Mouse (Mus musculus): Measurements from ENCODE around the gene Lrrc25. TPM values are rescaled to one million over a fixed set of nuclear protein-coding genes. Genes with fewer than 3 reads are reported as not detected.

Lrrc25 gene
- polyA plus RNA-seq (2012; rRNA removed) = 1.6 TPM in 2 replicates

DNA sequence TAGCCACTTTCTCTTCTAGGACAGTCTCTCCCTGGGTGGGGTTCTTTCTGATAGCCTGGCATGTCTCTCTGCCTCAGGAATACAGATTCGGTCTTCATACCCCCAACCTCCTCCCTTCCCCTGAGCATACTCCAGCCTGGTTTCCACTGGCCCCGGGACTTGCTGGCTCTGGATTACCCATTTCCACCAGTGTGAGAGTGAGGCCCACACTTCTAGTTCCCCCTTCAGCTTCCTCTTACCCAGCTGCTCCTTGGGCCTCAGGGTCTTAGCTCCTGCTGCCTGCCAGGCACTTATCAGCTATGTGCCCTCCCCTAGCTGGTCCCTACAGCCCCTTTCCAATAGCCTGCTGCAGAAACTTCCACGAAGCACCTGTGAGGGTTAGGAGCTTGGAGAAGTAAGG, at the start of gene Lrrc25:
Lrrc25 (plus strand) TSS at position 262 of the 400 bp plus-strand sequence.

GRCm38 (mm10) chr8:70593961-70594609, 21.9 kb upstream of the Lrrc25 start, which contains the start of gene Isyna1:
Isyna1 (plus strand) TSS chr8:70594373.

DNA sequence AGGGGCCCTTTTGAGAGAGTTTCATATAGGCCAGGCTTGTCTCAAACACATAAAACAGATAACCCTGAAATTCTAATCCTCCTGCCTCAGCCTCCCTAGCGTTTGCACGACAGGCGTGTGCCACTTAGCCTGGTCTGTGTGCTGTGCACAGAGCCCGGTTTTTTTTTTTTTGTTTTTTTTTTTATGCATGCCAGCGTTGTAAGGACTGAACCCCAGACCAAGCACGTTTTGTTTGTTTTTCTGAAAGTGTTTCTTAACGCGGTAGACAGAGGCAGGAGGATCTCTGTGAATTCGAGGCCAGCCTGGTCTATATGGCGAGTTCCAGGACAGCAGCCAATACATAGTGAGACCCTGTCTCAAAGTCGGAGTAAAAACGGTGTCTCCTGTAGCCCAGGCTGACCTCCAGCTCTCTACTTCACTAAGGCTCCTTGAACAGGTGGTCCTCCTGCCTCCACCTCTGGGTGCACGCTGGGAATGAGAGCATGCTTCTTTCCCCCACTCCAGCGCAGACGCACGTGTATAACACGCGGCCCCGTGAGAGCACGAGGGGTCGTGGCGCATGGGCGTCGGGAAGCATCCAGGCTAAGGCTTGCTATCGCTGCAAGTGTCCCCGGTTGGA, 7.1 kb upstream of the Lrrc25 start, which contains the start of gene Ssbp4:
Ssbp4 (minus strand) TSS at position 124 of the 619 bp plus-strand sequence.

GRCm38 (mm10) chr8:70632346-70632892, 16.5 kb downstream of the Lrrc25 start, which contains the start of gene Gdf15:
Gdf15 (minus strand) TSS chr8:70632456.

DNA sequence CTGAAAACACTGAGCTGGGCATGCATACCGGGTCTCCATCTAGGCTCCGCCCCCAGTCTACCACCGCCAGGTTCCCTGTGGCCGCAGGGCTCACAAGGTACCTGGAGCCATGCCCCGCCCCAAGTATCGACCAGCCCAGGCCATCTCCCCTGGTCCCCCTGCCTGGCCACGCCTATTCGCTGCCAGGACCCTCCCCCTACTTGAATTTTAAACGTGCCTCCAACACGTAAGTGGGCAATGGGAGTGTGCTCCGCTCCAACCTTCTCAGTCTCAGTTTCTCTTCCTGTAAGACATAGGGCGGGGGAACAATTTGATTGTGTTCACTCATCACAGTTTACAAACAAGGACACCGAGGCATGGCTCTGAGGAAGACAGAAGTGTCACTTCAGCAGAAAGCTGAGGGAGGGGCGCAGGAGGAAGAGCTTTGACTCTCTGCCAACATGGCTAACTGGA, 44.3 kb downstream of the Lrrc25 start, which contains the start of gene Pgpep1:
Pgpep1 (minus strand) TSS at position 116 of the 453 bp plus-strand sequence.

Other genes starting within 250 kb of the Lrrc25 start
- 0.23 and 14.2 TPM in 2 replicates for gene Comp, start 242.6 kb upstream of the Lrrc25 start, polyA plus RNA-seq (2012; rRNA removed)
- 46.5 and 52.0 TPM in 2 replicates for gene Crtc1, start 176.6 kb upstream of the Lrrc25 start, polyA plus RNA-seq (2012; rRNA removed)
- 37.6 and 39.6 TPM in 2 replicates for gene Klhl26, start 139.2 kb upstream of the Lrrc25 start, polyA plus RNA-seq (2012; rRNA removed)
- 47.6 and 47.7 TPM in 2 replicates for gene Tmem59l, start 128.8 kb upstream of the Lrrc25 start, polyA plus RNA-seq (2012; rRNA removed)
- 1.8 and 6.7 TPM in 2 replicates for gene Crlf1, start 123.0 kb upstream of the Lrrc25 start, polyA plus RNA-seq (2012; rRNA removed)
- gene Rex1bd, start 109.4 kb upstream of the Lrrc25 start, polyA plus RNA-seq (2012; rRNA removed) = 177 and 179 TPM in 2 replicates
- gene Uba52, start 105.4 kb upstream of the Lrrc25 start, polyA plus RNA-seq (2012; rRNA removed) = 1,708 and 2,002 TPM in 2 replicates
- gene Fkbp8, start 88.4 kb upstream of the Lrrc25 start, polyA plus RNA-seq (2012; rRNA removed) = 446 and 466 TPM in 2 replicates
- 42.2 and 43.7 TPM in 2 replicates for gene Kxd1, start 88.2 kb upstream of the Lrrc25 start, polyA plus RNA-seq (2012; rRNA removed)
- gene Ell, start 76.7 kb upstream of the Lrrc25 start, polyA plus RNA-seq (2012; rRNA removed) = 29.2 and 29.7 TPM in 2 replicates
- gene Isyna1, start 21.8 kb upstream of the Lrrc25 start, polyA plus RNA-seq (2012; rRNA removed) = 143 and 177 TPM in 2 replicates
- 183 and 213 TPM in 2 replicates for gene Ssbp4, start 7.3 kb upstream of the Lrrc25 start, polyA plus RNA-seq (2012; rRNA removed)
- gene Gdf15, start 16.3 kb downstream of the Lrrc25 start, polyA plus RNA-seq (2012; rRNA removed) = 0.19 and 0.29 TPM in 2 replicates
- 59.2 and 61.0 TPM in 2 replicates for gene Pgpep1, start 44.2 kb downstream of the Lrrc25 start, polyA plus RNA-seq (2012; rRNA removed)
- 183 and 207 TPM in 2 replicates for gene Lsm4, start 57.1 kb downstream of the Lrrc25 start, polyA plus RNA-seq (2012; rRNA removed)
- gene Jund, start 82.8 kb downstream of the Lrrc25 start, polyA plus RNA-seq (2012; rRNA removed) = 210 and 211 TPM in 2 replicates
- 0.08 and 0.10 TPM in 2 replicates for gene Iqcn, start 87.3 kb downstream of the Lrrc25 start, polyA plus RNA-seq (2012; rRNA removed)
- gene Gm3336, start 102.4 kb downstream of the Lrrc25 start, polyA plus RNA-seq (2012; rRNA removed) = not detected in 2 replicates
- gene Pde4c, start 107.6 kb downstream of the Lrrc25 start, polyA plus RNA-seq (2012; rRNA removed) = 0.53 and 0.63 TPM in 2 replicates
- 325 and 328 TPM in 2 replicates for gene Rab3a, start 138.5 kb downstream of the Lrrc25 start, polyA plus RNA-seq (2012; rRNA removed)
- 29.6 and 30.7 TPM in 2 replicates for gene Mpv17l2, start 144.8 kb downstream of the Lrrc25 start, polyA plus RNA-seq (2012; rRNA removed)
- 130 and 142 TPM in 2 replicates for gene Pik3r2, start 160.6 kb downstream of the Lrrc25 start, polyA plus RNA-seq (2012; rRNA removed)
- 34.8 and 40.4 TPM in 2 replicates for gene Mast3, start 188.9 kb downstream of the Lrrc25 start, polyA plus RNA-seq (2012; rRNA removed)
- 0.09 and 0.25 TPM in 2 replicates for gene Il12rb1, start 192.3 kb downstream of the Lrrc25 start, polyA plus RNA-seq (2012; rRNA removed)
- 25.9 and 29.4 TPM in 2 replicates for gene Arrdc2, start 223.6 kb downstream of the Lrrc25 start, polyA plus RNA-seq (2012; rRNA removed)
- 27.1 and 32.0 TPM in 2 replicates for gene Kcnn1, start 247.1 kb downstream of the Lrrc25 start, polyA plus RNA-seq (2012; rRNA removed)

Measured in central nervous system, embryonic 14 days (tissue).